Mouse (Mus musculus): Measurements from ENCODE around the gene Exd1.

DNA sequence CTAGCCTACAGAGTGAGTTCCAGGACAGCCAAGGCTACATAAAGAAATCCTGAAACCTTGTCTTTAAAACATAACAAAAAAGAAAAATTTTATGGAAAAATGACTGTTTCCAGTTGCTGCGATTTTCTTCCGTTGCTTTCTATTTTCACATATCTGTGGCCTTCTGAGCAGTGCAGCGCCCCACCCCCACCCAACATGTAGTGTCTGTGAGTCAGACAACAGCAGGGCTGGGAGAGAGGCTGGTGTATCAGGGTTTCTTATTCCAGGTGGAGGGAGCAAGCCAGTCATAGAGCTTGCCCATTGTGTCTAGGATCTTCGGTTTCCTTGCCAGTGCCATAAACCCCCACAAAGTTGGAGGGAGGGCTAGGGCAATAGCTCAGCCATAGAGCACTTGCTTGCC, 23.6 kb downstream of the Exd1 start:
- TF ChIP-seq CTCF (IDR thresholded peaks at IDR 0.05; ENCODE audit: borderline replicate concordance, control insufficient read depth, extremely low read depth, insufficient read depth, low read length, poor library complexity), result no peak
- no peak for TF ChIP-seq POLR2A (IDR thresholded peaks at IDR 0.05; ENCODE audit: control insufficient read depth, extremely low read depth, insufficient read depth, low read length, poor library complexity)

Data from thymus, adult 2 months (tissue).